Mouse (Mus musculus): ENCODE data around the gene Kif26b. TPM values are rescaled to one million over a fixed set of nuclear protein-coding genes. Genes with fewer than 3 reads are reported as not detected.

Gene Kif26b
- polyA plus RNA-seq, 1 experiment: 0.28 TPM

DNA sequence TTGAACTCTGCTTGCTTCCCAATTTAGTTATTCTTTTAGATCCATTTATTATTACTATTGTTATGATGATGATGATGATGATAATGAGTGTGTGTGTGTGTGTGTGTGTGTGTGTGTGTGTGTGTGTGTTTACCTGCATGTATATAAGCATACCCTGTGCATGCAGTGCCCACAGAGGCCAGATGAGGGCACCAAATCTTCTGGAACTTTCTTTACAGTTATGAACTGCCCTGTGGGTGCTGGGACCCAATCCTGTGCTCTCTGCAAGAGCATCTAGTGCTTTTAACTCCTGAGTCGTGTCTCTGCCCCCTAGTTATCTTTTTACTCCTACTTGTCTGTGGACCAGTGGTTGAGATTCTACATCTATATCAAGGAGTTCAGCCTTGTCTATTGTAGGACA lies 219.7 kb downstream of the Kif26b start:
- H3K27me3 ChIP-seq (ENCODE audit: control insufficient read depth, insufficient read depth, low read length): no peaks in the 10 kb centered on the region
- no peak for TF ChIP-seq POLR2A (IDR thresholded peaks at IDR 0.05; ENCODE audit: low read depth, low read length)
- no peak for TF ChIP-seq CTCF (IDR thresholded peaks at IDR 0.05; ENCODE audit: extremely low read depth, insufficient read length, insufficient replicate concordance, low read depth, low read length)
- WGBS: 87% methylated on average over 1 of the region's 1 CpGs

DNA sequence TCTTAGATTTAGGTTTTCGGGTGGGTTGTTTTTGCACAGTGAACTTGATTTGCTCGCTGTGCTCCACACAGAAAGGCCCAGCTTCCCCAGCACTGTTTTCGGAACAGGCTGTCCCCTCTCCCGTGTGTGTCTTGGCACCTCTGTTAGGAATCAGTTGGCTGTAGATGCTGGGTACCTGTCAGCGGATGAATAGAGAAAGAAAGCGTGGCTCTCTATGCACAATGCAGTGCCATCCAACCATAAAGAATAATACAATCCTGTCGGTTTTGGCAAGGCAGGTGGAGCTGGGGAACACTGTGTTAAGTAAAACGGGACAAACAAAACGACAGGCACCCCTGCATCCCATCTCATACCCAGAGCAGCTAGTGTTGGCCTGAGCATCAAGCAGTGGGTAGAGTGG lies 220.9 kb downstream of the Kif26b start:
- Histone ChIP-seq H3K36me3 (ENCODE audit: control insufficient read depth, insufficient read depth, low read length) (no peaks in the 10 kb centered on the region), H3K4me1 (ENCODE audit: control insufficient read depth, insufficient read depth, insufficient read length, low read length) (no peaks in the 10 kb centered on the region), H3K27me3 (ENCODE audit: control insufficient read depth, insufficient read depth, low read length) (no peaks in the 10 kb centered on the region), H3K27ac (ENCODE audit: insufficient read depth, low read depth, low read length) (no peak overlapping the region), H3K4me3 (ENCODE audit: low read depth, low read length) (no peak overlapping the region)
- no peak for TF ChIP-seq CTCF (IDR thresholded peaks at IDR 0.05; ENCODE audit: extremely low read depth, insufficient read length, insufficient replicate concordance, low read depth, low read length)
- no peak for TF ChIP-seq POLR2A (IDR thresholded peaks at IDR 0.05; ENCODE audit: low read depth, low read length)
- 88% methylated on average over 9 of the region's 9 CpGs for WGBS

More for the DNA sequence above, 219.7 kb downstream of the Kif26b start:
- Histone ChIP-seq H3K4me3 (ENCODE audit: low read depth, low read length) (no peak overlapping the region), H3K36me3 (ENCODE audit: control insufficient read depth, insufficient read depth, low read length) (no peaks in the 10 kb centered on the region), H3K27ac (ENCODE audit: insufficient read depth, low read depth, low read length) (no peak overlapping the region), H3K4me1 (ENCODE audit: control insufficient read depth, insufficient read depth, insufficient read length, low read length) (no peaks in the 10 kb centered on the region)

- WGBS: 68% methylated on average over 3 of the region's 3 CpGs
These were observed 229.5 kb downstream of the Kif26b start for GRCm38 (mm10) chr1:178758441-178758840.

DNA sequence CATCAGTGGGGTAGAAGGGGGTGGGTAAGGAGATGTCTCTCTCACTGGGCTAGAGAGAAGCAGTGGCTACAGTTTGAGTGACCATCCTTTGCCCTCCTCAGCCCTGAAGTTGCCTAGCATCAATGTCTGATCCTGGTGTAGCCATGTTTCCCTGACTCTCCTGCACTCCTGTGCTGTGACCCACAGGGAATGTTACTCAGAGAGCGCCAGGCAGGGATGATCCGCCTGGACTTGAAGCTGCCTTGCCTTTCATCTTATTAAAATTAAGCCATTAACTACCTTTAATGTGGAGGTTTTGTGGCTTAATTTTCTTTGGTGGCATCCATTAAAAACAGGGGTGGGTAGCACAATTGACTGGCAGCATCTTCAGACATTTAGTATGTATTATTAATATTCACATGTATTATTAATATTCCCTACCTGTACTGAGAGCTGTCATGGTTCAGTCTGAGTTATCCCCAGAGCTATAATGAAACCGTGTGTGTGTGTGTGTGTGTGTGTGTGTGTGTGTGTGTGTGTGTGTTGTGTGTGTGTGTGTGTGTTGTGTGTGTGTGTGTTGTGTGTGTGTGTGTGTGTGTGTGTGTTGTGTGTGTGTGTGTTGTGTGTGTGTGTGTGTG lies 233.3 kb downstream of the Kif26b start:
- Histone ChIP-seq H3K4me1 (ENCODE audit: control insufficient read depth, insufficient read depth, insufficient read length, low read length) (no peaks in the 10 kb centered on the region), H3K27me3 (ENCODE audit: control insufficient read depth, insufficient read depth, low read length) (no peaks in the 10 kb centered on the region), H3K4me3 (ENCODE audit: low read depth, low read length) (no peak overlapping the region), H3K27ac (ENCODE audit: insufficient read depth, low read depth, low read length) (no peak overlapping the region), H3K36me3 (ENCODE audit: control insufficient read depth, insufficient read depth, low read length) (no peaks in the 10 kb centered on the region)
- no peak for TF ChIP-seq CTCF (IDR thresholded peaks at IDR 0.05; ENCODE audit: extremely low read depth, insufficient read length, insufficient replicate concordance, low read depth, low read length)
- TF ChIP-seq POLR2A (IDR thresholded peaks at IDR 0.05; ENCODE audit: low read depth, low read length): no peak
- WGBS: 85% methylated on average over 3 of the region's 3 CpGs

More at GRCm38 (mm10) chr1:178758441-178758840, 229.5 kb downstream of the Kif26b start:
- TF ChIP-seq CTCF (IDR thresholded peaks at IDR 0.05; ENCODE audit: extremely low read depth, insufficient read length, insufficient replicate concordance, low read depth, low read length) (no peak), POLR2A (IDR thresholded peaks at IDR 0.05; ENCODE audit: low read depth, low read length) (no peak)
- no peaks in the 10 kb centered on the region for H3K4me1 ChIP-seq (ENCODE audit: control insufficient read depth, insufficient read depth, insufficient read length, low read length)
- no peaks in the 10 kb centered on the region for H3K27me3 ChIP-seq (ENCODE audit: control insufficient read depth, insufficient read depth, low read length)
- no peak overlapping the region for H3K4me3 ChIP-seq (ENCODE audit: low read depth, low read length)
- no peaks in the 10 kb centered on the region for H3K36me3 ChIP-seq (ENCODE audit: control insufficient read depth, insufficient read depth, low read length)
- H3K27ac ChIP-seq (ENCODE audit: insufficient read depth, low read depth, low read length): no peak overlapping the region

DNA sequence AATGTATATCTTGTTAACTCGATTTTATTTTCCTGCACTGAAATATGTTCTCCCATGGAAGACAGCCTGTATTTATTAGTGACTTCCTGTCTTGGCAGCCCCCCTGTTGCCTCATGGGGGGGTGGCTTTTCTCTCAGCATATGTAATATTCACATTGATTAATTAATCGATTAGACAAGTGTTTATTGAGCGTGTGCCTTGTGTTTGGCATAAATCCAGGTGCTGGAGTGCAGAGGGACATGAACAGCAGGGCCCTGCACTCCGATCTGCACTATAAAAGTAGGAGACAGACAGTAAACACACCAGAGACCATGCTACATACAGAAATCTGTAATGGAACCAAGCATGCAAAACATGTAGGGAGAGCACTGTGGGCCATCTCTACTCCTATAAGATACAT lies 236.0 kb downstream of the Kif26b start:
- Histone ChIP-seq H3K36me3 (ENCODE audit: control insufficient read depth, insufficient read depth, low read length) (no peaks in the 10 kb centered on the region), H3K27me3 (ENCODE audit: control insufficient read depth, insufficient read depth, low read length) (no peaks in the 10 kb centered on the region), H3K4me1 (ENCODE audit: control insufficient read depth, insufficient read depth, insufficient read length, low read length) (no peaks in the 10 kb centered on the region), H3K27ac (ENCODE audit: insufficient read depth, low read depth, low read length) (no peak overlapping the region), H3K4me3 (ENCODE audit: low read depth, low read length) (no peak overlapping the region)
- TF ChIP-seq CTCF (IDR thresholded peaks at IDR 0.05; ENCODE audit: extremely low read depth, insufficient read length, insufficient replicate concordance, low read depth, low read length) (no peak), POLR2A (IDR thresholded peaks at IDR 0.05; ENCODE audit: low read depth, low read length) (no peak)
- WGBS: 27% methylated on average over 4 of the region's 4 CpGs

- WGBS: 72% methylated on average over 2 of the region's 2 CpGs
- H3K4me1 ChIP-seq (ENCODE audit: control insufficient read depth, insufficient read depth, insufficient read length, low read length): no peaks in the 10 kb centered on the region
These were observed 236.7 kb downstream of the Kif26b start for GRCm38 (mm10) chr1:178765650-178766049.

DNA sequence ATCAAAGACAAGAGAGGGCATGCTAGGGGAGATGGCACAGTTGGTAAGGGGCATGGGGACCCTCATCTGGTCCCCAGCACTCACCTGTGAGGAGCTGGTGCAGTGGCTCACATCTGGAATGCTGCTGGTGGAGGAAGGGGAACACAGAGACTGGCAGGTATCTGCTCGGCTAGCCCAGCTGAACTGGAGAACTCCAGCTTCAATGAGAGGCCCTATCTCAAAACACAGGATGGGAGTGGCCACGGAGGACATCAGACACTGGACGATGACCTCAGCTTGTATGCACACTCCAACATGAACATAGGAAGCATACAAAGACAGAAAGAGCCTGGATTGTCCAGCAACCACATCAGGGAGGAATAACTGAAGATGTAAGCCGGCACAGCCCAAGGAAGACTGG lies 240.1 kb downstream of the Kif26b start:
- Histone ChIP-seq H3K27ac (ENCODE audit: insufficient read depth, low read depth, low read length) (no peak overlapping the region), H3K27me3 (ENCODE audit: control insufficient read depth, insufficient read depth, low read length) (no peaks in the 10 kb centered on the region; the same call in 1 of the 2 replicates), H3K4me1 (ENCODE audit: control insufficient read depth, insufficient read depth, insufficient read length, low read length) (no peaks in the 10 kb centered on the region), H3K4me3 (ENCODE audit: low read depth, low read length) (no peak overlapping the region), H3K36me3 (ENCODE audit: control insufficient read depth, insufficient read depth, low read length) (no peaks in the 10 kb centered on the region)
- WGBS: 76% methylated on average over 4 of the region's 4 CpGs
- TF ChIP-seq CTCF (IDR thresholded peaks at IDR 0.05; ENCODE audit: extremely low read depth, insufficient read length, insufficient replicate concordance, low read depth, low read length) (no peak), POLR2A (IDR thresholded peaks at IDR 0.05; ENCODE audit: low read depth, low read length) (no peak)

More at GRCm38 (mm10) chr1:178765650-178766049, 236.7 kb downstream of the Kif26b start:
- Histone ChIP-seq H3K27me3 (ENCODE audit: control insufficient read depth, insufficient read depth, low read length) (no peaks in the 10 kb centered on the region), H3K27ac (ENCODE audit: insufficient read depth, low read depth, low read length) (no peak overlapping the region), H3K36me3 (ENCODE audit: control insufficient read depth, insufficient read depth, low read length) (no peaks in the 10 kb centered on the region), H3K4me3 (ENCODE audit: low read depth, low read length) (no peak overlapping the region)
- TF ChIP-seq POLR2A (IDR thresholded peaks at IDR 0.05; ENCODE audit: low read depth, low read length) (no peak), CTCF (IDR thresholded peaks at IDR 0.05; ENCODE audit: extremely low read depth, insufficient read length, insufficient replicate concordance, low read depth, low read length) (no peak)
